Comparison of ENCODE assay signal across 18 mouse cellular contexts in the genomic region with DNA sequence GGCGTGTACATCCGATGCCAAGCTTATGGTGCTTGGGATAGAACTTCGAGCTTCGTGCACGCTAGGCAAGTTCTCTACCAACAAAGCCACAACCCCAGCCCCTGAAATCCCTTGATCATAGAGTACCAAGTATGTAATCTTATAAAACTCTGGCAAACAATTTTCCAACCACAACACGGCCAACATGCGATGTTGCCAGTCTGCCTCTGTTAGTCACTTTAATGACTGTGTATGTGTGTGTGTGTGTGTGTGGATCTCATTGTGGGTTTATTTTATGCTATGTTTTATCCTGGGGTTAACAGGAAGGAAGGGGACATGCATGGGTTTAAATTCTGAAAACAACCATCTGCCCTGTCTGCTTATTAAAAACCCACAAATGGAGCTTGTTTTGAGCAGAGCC. TPM values are rescaled to one million over a fixed set of nuclear protein-coding genes. Genes with fewer than 3 reads are reported as not detected.
DNase-seq lines count a peak whose midpoint lies in the region; ATAC-seq and TF ChIP-seq lines count a peak whose summit lies in the region.
"Had no signal": no experiment of that assay in that cellular context is flagged by ENCODE, and none has a peak within 500 bp of the region (broad histone marks: within the 10 kb centered on the region; RNA-seq: fewer than 3 reads in every experiment).

No protein-coding gene starts in this region.

- TF ChIP-seq CTCF in kidney, postnatal 0 days (IDR thresholded peaks at IDR 0.05; ENCODE audit: low read depth), result no peak

- H3K36me3 ChIP-seq in embryonic facial prominence, embryonic 13.5 days, result no peaks in the 10 kb centered on the region
- no peaks in the 10 kb centered on the region for H3K36me3 ChIP-seq in embryonic facial prominence, embryonic 10.5 days (replicated peaks)
- H3K36me3 ChIP-seq in kidney, postnatal 0 days (ENCODE audit: insufficient read depth, low read length), result no peaks in the 10 kb centered on the region
- no peaks in the 10 kb centered on the region for H3K36me3 ChIP-seq in embryonic facial prominence, embryonic 15.5 days
- H3K36me3 ChIP-seq: forebrain, embryonic 12.5 days had no signal

- DNase-seq in embryonic facial prominence, embryonic 10.5 days (ENCODE audit: low spot score), result no peak
- DNase-seq in kidney, postnatal 0 days (ENCODE audit: low spot score), result peak; percentile 48
- DNase-seq in kidney, postnatal 4 days, result no peak
- DNase-seq in spleen, postnatal 10 days (ENCODE audit: low spot score in 2 of 2), result no peak
- DNase-seq: adrenal gland, adult 2 months; adrenal gland, postnatal 10 days; adrenal gland, postnatal 25 days; cerebellum, adult 11 months; cerebellum, adult 18-20 months; cerebellum, adult 8-10 months; cerebellum, postnatal 10 days; cerebellum, postnatal 25 days had no signal

- no peaks in the 10 kb centered on the region for H3K9me3 ChIP-seq in embryonic facial prominence, embryonic 13.5 days
- H3K9me3 ChIP-seq in embryonic facial prominence, embryonic 10.5 days, result no peaks in the 10 kb centered on the region
- no peaks in the 10 kb centered on the region for H3K9me3 ChIP-seq in kidney, postnatal 0 days (replicated peaks; ENCODE audit: low read length)
- no peaks in the 10 kb centered on the region for H3K9me3 ChIP-seq in embryonic facial prominence, embryonic 15.5 days (replicated peaks)
- H3K9me3 ChIP-seq: forebrain, embryonic 12.5 days had no signal

- peak; percentile 54; the same call in 1 of the 2 replicates for ATAC-seq in embryonic facial prominence, embryonic 13.5 days (ENCODE audit: insufficient number of reproducible peaks, insufficient read depth, low FRiP score, low TSS enrichment, low read depth)
- ATAC-seq in kidney, postnatal 0 days (replicated peaks; ENCODE audit: low FRiP score, low read depth), result no peak
- peak; percentile 65 for ATAC-seq in embryonic facial prominence, embryonic 15.5 days (ENCODE audit: insufficient number of reproducible peaks, low FRiP score, low TSS enrichment, low read depth)
- ATAC-seq: forebrain, embryonic 14.5 days; forebrain, embryonic 16.5 days had no signal

- H3K27ac ChIP-seq in embryonic facial prominence, embryonic 13.5 days, result no peak overlapping the region; the same call in 1 of the 2 replicates
- no peak overlapping the region for H3K27ac ChIP-seq in embryonic facial prominence, embryonic 10.5 days (replicated peaks)
- no peak overlapping the region for H3K27ac ChIP-seq in kidney, postnatal 0 days
- H3K27ac ChIP-seq in embryonic facial prominence, embryonic 15.5 days (replicated peaks), result no peak overlapping the region
- H3K27ac ChIP-seq: forebrain, embryonic 12.5 days had no signal

- no peaks in the 10 kb centered on the region for H3K27me3 ChIP-seq in embryonic facial prominence, embryonic 13.5 days
- no peaks in the 10 kb centered on the region for H3K27me3 ChIP-seq in embryonic facial prominence, embryonic 10.5 days (replicated peaks; ENCODE audit: low read depth, poor library complexity, severe bottlenecking)
- no peaks in the 10 kb centered on the region for H3K27me3 ChIP-seq in kidney, postnatal 0 days (ENCODE audit: insufficient read depth, low read length)
- no peaks in the 10 kb centered on the region for H3K27me3 ChIP-seq in embryonic facial prominence, embryonic 15.5 days
- H3K27me3 ChIP-seq: forebrain, embryonic 12.5 days had no signal

- H3K9ac ChIP-seq in embryonic facial prominence, embryonic 13.5 days, result no peak overlapping the region
- H3K9ac ChIP-seq in kidney, postnatal 0 days (ENCODE audit: low read depth, low read length), result no peak overlapping the region
- H3K9ac ChIP-seq in embryonic facial prominence, embryonic 15.5 days, result no peak overlapping the region
- H3K9ac ChIP-seq: forebrain, embryonic 12.5 days had no signal

- no peak overlapping the region for H3K4me2 ChIP-seq in embryonic facial prominence, embryonic 13.5 days
- no peak overlapping the region for H3K4me2 ChIP-seq in kidney, postnatal 0 days (ENCODE audit: low read length)
- H3K4me2 ChIP-seq in embryonic facial prominence, embryonic 15.5 days (replicated peaks), result no peak overlapping the region
- H3K4me2 ChIP-seq: forebrain, embryonic 12.5 days had no signal

- peaks cover 9% of the 10 kb centered on the region for H3K4me1 ChIP-seq in embryonic facial prominence, embryonic 13.5 days
- peaks cover 7% of the 10 kb centered on the region for H3K4me1 ChIP-seq in embryonic facial prominence, embryonic 10.5 days
- H3K4me1 ChIP-seq in kidney, postnatal 0 days (replicated peaks; ENCODE audit: insufficient read depth, low read length), result no peaks in the 10 kb centered on the region
- H3K4me1 ChIP-seq in embryonic facial prominence, embryonic 15.5 days, result no peaks in the 10 kb centered on the region; the same call in 1 of the 2 replicates
- H3K4me1 ChIP-seq: forebrain, embryonic 12.5 days had no signal

- H3K4me3 ChIP-seq in embryonic facial prominence, embryonic 13.5 days, result no peak overlapping the region
- H3K4me3 ChIP-seq in embryonic facial prominence, embryonic 10.5 days, result no peak overlapping the region
- H3K4me3 ChIP-seq in kidney, postnatal 0 days (replicated peaks; ENCODE audit: low read depth, low read length), result no peak overlapping the region
- no peak overlapping the region for H3K4me3 ChIP-seq in embryonic facial prominence, embryonic 15.5 days (replicated peaks)
- H3K4me3 ChIP-seq: forebrain, embryonic 12.5 days had no signal

- 61% methylated on average over 7 of the region's 7 CpGs for WGBS in embryonic facial prominence, embryonic 13.5 days
- 91% methylated on average over 7 of the region's 7 CpGs for WGBS in embryonic facial prominence, embryonic 10.5 days
- 78% methylated on average over 7 of the region's 7 CpGs for WGBS in kidney, postnatal 0 days
- 61% methylated on average over 7 of the region's 7 CpGs for WGBS in embryonic facial prominence, embryonic 15.5 days

RNA-seq across cellular contexts. Expression of gene Otoa, which starts 9.3 kb away (rescaled TPM):
- 0.12 and 0.18 TPM in 2 replicates for polyA plus RNA-seq in embryonic facial prominence, embryonic 13.5 days (2015; fragmentation: Nextera tagmentation; extraction: Ambion mirVana)
- polyA plus RNA-seq in embryonic facial prominence, embryonic 10.5 days (2016; fragmentation: Nextera tagmentation; extraction: Ambion mirVana), result 0.05 and 0.13 TPM in 2 replicates
- polyA plus RNA-seq in kidney, postnatal 0 days (2015; fragmentation: Nextera tagmentation; extraction: Ambion mirVana), result 0.08 and 0.17 TPM in 2 replicates
- 0.61 and 0.75 TPM in 2 replicates for polyA plus RNA-seq in embryonic facial prominence, embryonic 15.5 days (2015; fragmentation: Nextera tagmentation; extraction: Ambion mirVana)
- polyA plus RNA-seq: embryonic facial prominence, embryonic 11.5 days; forebrain, embryonic 16.5 days had no signal

RNA-seq across cellular contexts. Expression of gene Igsf6, which starts 16.4 kb away (rescaled TPM):
- 1.7 TPM in 2 replicates for polyA plus RNA-seq in embryonic facial prominence, embryonic 13.5 days (2015; fragmentation: Nextera tagmentation; extraction: Ambion mirVana)
- polyA plus RNA-seq in embryonic facial prominence, embryonic 10.5 days (2016; fragmentation: Nextera tagmentation; extraction: Ambion mirVana), result 0.67 and 1.2 TPM in 2 replicates
- 1.1 and 1.4 TPM in 2 replicates for polyA plus RNA-seq in kidney, postnatal 0 days (2015; fragmentation: Nextera tagmentation; extraction: Ambion mirVana)
- 3.0 and 3.1 TPM in 2 replicates for polyA plus RNA-seq in embryonic facial prominence, embryonic 15.5 days (2015; fragmentation: Nextera tagmentation; extraction: Ambion mirVana)

RNA-seq across cellular contexts. Expression of gene Mettl9, which starts 56.5 kb away (rescaled TPM):
- 176 and 190 TPM in 2 replicates for polyA plus RNA-seq in embryonic facial prominence, embryonic 13.5 days (2015; fragmentation: Nextera tagmentation; extraction: Ambion mirVana)
- polyA plus RNA-seq in embryonic facial prominence, embryonic 10.5 days (2016; fragmentation: Nextera tagmentation; extraction: Ambion mirVana), result 182 and 187 TPM in 2 replicates
- polyA plus RNA-seq in kidney, postnatal 0 days (2015; fragmentation: Nextera tagmentation; extraction: Ambion mirVana), result 174 and 177 TPM in 2 replicates
- 133 and 136 TPM in 2 replicates for polyA plus RNA-seq in embryonic facial prominence, embryonic 15.5 days (2015; fragmentation: Nextera tagmentation; extraction: Ambion mirVana)
